Mouse (Mus musculus) bone marrow, adult 2 months (tissue): Measurements from ENCODE around the gene Ccnk.

Experiments used
- CTCF ChIP-seq: fragments of 200-500 bp; IDR thresholded peaks from 2 replicates; pipeline ENCODE4 v1.5.1; 2011; ENCODE audit warnings: low read length, control low read depth; ENCODE audit not compliant: control insufficient read depth, insufficient read depth
- POLR2A ChIP-seq: fragments of 200-500 bp; IDR thresholded peaks from 2 replicates; pipeline ENCODE4 v1.6.1; 2011; ENCODE audit warnings: low read depth, mild to moderate bottlenecking, control low read depth, low read length, borderline replicate concordance; ENCODE audit not compliant: control insufficient read depth

DNA sequence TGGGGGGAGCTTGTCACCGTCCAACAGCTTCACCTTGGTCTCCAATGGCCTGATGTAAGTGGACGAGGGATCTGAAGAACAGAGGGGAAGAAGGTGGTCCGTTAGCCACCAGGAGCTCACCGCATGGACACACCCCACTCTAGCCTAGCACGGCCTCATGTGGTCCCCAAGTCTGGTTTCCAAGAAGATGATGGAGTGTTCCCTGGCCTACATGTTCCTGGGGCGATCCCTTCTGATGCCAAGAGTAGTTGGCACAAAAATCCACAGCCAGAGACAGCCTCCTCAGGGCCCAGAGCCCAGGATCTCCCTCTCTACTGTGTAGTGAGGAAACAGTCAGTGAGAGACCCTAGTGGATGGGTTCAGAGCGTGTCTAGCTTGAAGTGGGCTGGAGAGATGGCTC lies 42.3 kb downstream of the Ccnk start:
- TF ChIP-seq POLR2A: no peak
- TF ChIP-seq CTCF: no peak
